ENCODE assay signal across 11 mouse cellular contexts in genomic region chr7:101415512-101416100, GRCm38 (mm10). TPM values are rescaled to one million over a fixed set of nuclear protein-coding genes. Genes with fewer than 3 reads are reported as not detected.
DNase-seq lines count a peak whose midpoint lies in the region; ATAC-seq and TF ChIP-seq lines count a peak whose summit lies in the region.
"Had no signal": no experiment of that assay in that cellular context is flagged by ENCODE, and none has a peak within 500 bp of the region (broad histone marks: within the 10 kb centered on the region; RNA-seq: fewer than 3 reads in every experiment).

No protein-coding gene starts in this region.

- H3K4me2 ChIP-seq in intestine, embryonic 15.5 days (replicated peaks): no peak overlapping the region
- no peak overlapping the region for H3K4me2 ChIP-seq in neural tube, embryonic 14.5 days (ENCODE audit: low read depth, low read length)

- no peak for TF ChIP-seq POLR2A in thymus, adult 2 months (IDR thresholded peaks at IDR 0.05; ENCODE audit: control insufficient read depth, extremely low read depth, insufficient read depth, low read length, poor library complexity)

- peak; percentile 91 for DNase-seq in heart, adult 11 months
- DNase-seq in heart, postnatal 10 days: no peak
- no peak for DNase-seq in thymus, adult 2 months
- DNase-seq in adrenal gland, adult 2 months: no peak
- DNase-seq: adrenal gland, postnatal 36 days; cerebellum, postnatal 14 days had no signal

- TF ChIP-seq CTCF in thymus, adult 2 months (IDR thresholded peaks at IDR 0.05; ENCODE audit: borderline replicate concordance, control insufficient read depth, extremely low read depth, insufficient read depth, low read length, poor library complexity): no peak

- no peak overlapping the region for H3K9ac ChIP-seq in intestine, embryonic 15.5 days
- no peak overlapping the region for H3K9ac ChIP-seq in neural tube, embryonic 14.5 days (replicated peaks; ENCODE audit: low read depth, low read length)

- WGBS in intestine, embryonic 15.5 days: 39% methylated on average over 8 of the region's 8 CpGs
- 30% methylated on average over 8 of the region's 8 CpGs for WGBS in neural tube, embryonic 14.5 days
- 78% methylated on average over 8 of the region's 8 CpGs for WGBS in thymus, adult 2 months

- H3K4me3 ChIP-seq in megakaryocyte, embryonic 14.5 days (replicated peaks): peak overlapping the region; percentile 42
- no peak overlapping the region for H3K4me3 ChIP-seq in intestine, embryonic 15.5 days (replicated peaks)
- no peak overlapping the region for H3K4me3 ChIP-seq in neural tube, embryonic 14.5 days (ENCODE audit: low read depth, low read length)
- H3K4me3 ChIP-seq in thymus, adult 2 months (ENCODE audit: control insufficient read depth, insufficient read depth, low read length): no peak overlapping the region

- H3K9me3 ChIP-seq in megakaryocyte, embryonic 14.5 days: no peaks in the 10 kb centered on the region
- no peaks in the 10 kb centered on the region for H3K9me3 ChIP-seq in intestine, embryonic 15.5 days
- no peaks in the 10 kb centered on the region for H3K9me3 ChIP-seq in neural tube, embryonic 14.5 days (ENCODE audit: control insufficient read depth, low read length)

- ATAC-seq in megakaryocyte, adult 5-6 weeks (ENCODE audit: poor library complexity, severe bottlenecking): no peak
- peak; percentile 12 for ATAC-seq in intestine, embryonic 15.5 days
- peak; percentile 25 for ATAC-seq in neural tube, embryonic 14.5 days (ENCODE audit: low read depth)

- peaks cover 86% of the 10 kb centered on the region for H3K4me1 ChIP-seq in megakaryocyte, embryonic 14.5 days
- H3K4me1 ChIP-seq in intestine, embryonic 15.5 days (replicated peaks): peaks cover 19% of the 10 kb centered on the region
- H3K4me1 ChIP-seq in neural tube, embryonic 14.5 days (ENCODE audit: control insufficient read depth, insufficient read depth, low read length): peaks cover 10% of the 10 kb centered on the region; the same call in 1 of the 2 replicates
- no peaks in the 10 kb centered on the region for H3K4me1 ChIP-seq in thymus, adult 2 months (replicated peaks; ENCODE audit: control insufficient read depth, insufficient read depth, low read length)

- peaks cover 69% of the 10 kb centered on the region for H3K36me3 ChIP-seq in megakaryocyte, embryonic 14.5 days (replicated peaks; ENCODE audit: low read length)
- peaks cover 6% of the 10 kb centered on the region; the same call in 1 of the 2 replicates for H3K36me3 ChIP-seq in intestine, embryonic 15.5 days
- no peaks in the 10 kb centered on the region for H3K36me3 ChIP-seq in neural tube, embryonic 14.5 days (ENCODE audit: control insufficient read depth, insufficient read depth, low read length)
- H3K36me3 ChIP-seq in thymus, adult 2 months (ENCODE audit: control insufficient read depth, insufficient read depth, low read length): no peaks in the 10 kb centered on the region; the same call in 1 of the 2 replicates

- no peak overlapping the region for H3K27ac ChIP-seq in intestine, embryonic 15.5 days
- no peak overlapping the region; the same call in 1 of the 2 replicates for H3K27ac ChIP-seq in neural tube, embryonic 14.5 days (ENCODE audit: low read depth, low read length)
- no peak overlapping the region for H3K27ac ChIP-seq in thymus, adult 2 months (ENCODE audit: control insufficient read depth, insufficient read depth, low read length)

- no peaks in the 10 kb centered on the region for H3K27me3 ChIP-seq in megakaryocyte, embryonic 14.5 days (replicated peaks)
- H3K27me3 ChIP-seq in intestine, embryonic 15.5 days (replicated peaks): peaks cover 15% of the 10 kb centered on the region
- 0 out of 2 replicates have a peak, but pooled peaks cover 2% of the 10 kb centered on the region for H3K27me3 ChIP-seq in neural tube, embryonic 14.5 days (ENCODE audit: control insufficient read depth, insufficient read depth, low read length)
- H3K27me3 ChIP-seq in thymus, adult 2 months (ENCODE audit: control insufficient read depth, insufficient read depth, low read length): no peaks in the 10 kb centered on the region

- intact Hi-C loops in heart, postnatal 10 days (cut with DNase I): no loop called here

RNA-seq across cellular contexts. Expression of gene Gm45837, which starts 4.9 kb away (rescaled TPM):
- not detected for total RNA-seq in heart, postnatal 10 days (2021)
- 1.4 TPM in 1 of 2 replicates, not detected in the other for polyA plus RNA-seq in megakaryocyte, embryonic 14.5 days (2012; ENCODE audit: insufficient read depth, low replicate concordance)
- total RNA-seq in megakaryocyte, adult 5-6 weeks (2015): 10.2 TPM in 1 of 2 replicates, not detected in the other
- 35.6 TPM in 1 of 2 replicates, not detected in the other for total RNA-seq in megakaryocyte, adult 5-6 weeks (2017)
- 3.5 and 5.7 TPM in 2 replicates for polyA plus RNA-seq in intestine, embryonic 15.5 days (2015; fragmentation: Nextera tagmentation; extraction: Ambion mirVana)
- polyA plus RNA-seq in neural tube, embryonic 14.5 days (2014; fragmentation: Nextera tagmentation; extraction: Ambion mirVana): not detected in 2 replicates
- polyA plus RNA-seq in thymus, adult 2 months (2012; rRNA removed): 0.60 TPM in 1 of 2 replicates, not detected in the other
- total RNA-seq in adrenal gland, adult 2 months (2021): not detected
- 0.29 and 0.93 TPM in 2 replicates for polyA plus RNA-seq in adrenal gland, adult 2 months (2012; rRNA removed)
- total RNA-seq: left cerebral cortex, postnatal 25 days had no signal

RNA-seq across cellular contexts. Expression of gene Pde2a, which starts 5.9 kb away (rescaled TPM):
- 10 to 100 TPM; 65.2 to 70.1 TPM for total RNA-seq in heart, postnatal 10 days (2021)
- 0.54 and 0.63 TPM in 2 replicates for polyA plus RNA-seq in megakaryocyte, embryonic 14.5 days (2012; ENCODE audit: insufficient read depth, low replicate concordance)
- 35.4 and 37.5 TPM in 2 replicates for total RNA-seq in megakaryocyte, adult 5-6 weeks (2015)
- 25.7 and 65.8 TPM in 2 replicates for total RNA-seq in megakaryocyte, adult 5-6 weeks (2017)
- 15.4 and 16.6 TPM in 2 replicates for polyA plus RNA-seq in intestine, embryonic 15.5 days (2015; fragmentation: Nextera tagmentation; extraction: Ambion mirVana)
- polyA plus RNA-seq in neural tube, embryonic 14.5 days (2014; fragmentation: Nextera tagmentation; extraction: Ambion mirVana): 13.5 and 24.5 TPM in 2 replicates
- polyA plus RNA-seq in thymus, adult 2 months (2012; rRNA removed): 8.2 and 12.0 TPM in 2 replicates
- total RNA-seq in adrenal gland, adult 2 months (2021): 100 to 1,000 TPM; 161 to 223 TPM
- polyA plus RNA-seq in adrenal gland, adult 2 months (2012; rRNA removed): 142 and 199 TPM in 2 replicates
